Mouse (Mus musculus): ENCODE results near the gene Ddx6. TPM values are rescaled to one million over a fixed set of nuclear protein-coding genes. Genes with fewer than 3 reads are reported as not detected.
A peak's percentile ranks its signal among the peaks of the same experiment; 100 is the strongest.
"Not testable (repeated sequence)": the region's sequence is repeated elsewhere in the genome, so short reads cannot be mapped to it uniquely, and the experiment has no call there.

The Ddx6 gene
- polyA plus RNA-seq, 1 experiment, result 48.4 TPM

DNA sequence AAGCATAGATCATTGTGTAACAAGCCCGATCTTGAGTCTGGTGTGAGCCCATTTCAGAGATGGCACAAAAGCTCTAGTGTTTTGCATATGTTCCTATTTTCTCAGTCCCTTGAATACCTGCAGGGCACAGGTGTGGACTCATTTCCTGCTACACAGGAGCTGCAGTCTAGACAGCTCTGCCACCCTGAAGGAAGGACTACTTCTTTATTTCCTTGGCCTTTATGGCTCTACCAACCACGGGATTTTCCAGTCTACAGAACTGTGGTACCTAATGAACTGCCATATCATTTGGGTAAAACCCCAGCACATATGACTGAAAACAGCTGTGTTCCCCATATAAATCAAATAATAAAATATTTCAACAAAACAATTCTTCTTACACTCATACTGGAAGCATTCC is 29.6 kb upstream of the Ddx6 start:
- 82% methylated on average over 2 of the region's 2 CpGs for WGBS

DNA sequence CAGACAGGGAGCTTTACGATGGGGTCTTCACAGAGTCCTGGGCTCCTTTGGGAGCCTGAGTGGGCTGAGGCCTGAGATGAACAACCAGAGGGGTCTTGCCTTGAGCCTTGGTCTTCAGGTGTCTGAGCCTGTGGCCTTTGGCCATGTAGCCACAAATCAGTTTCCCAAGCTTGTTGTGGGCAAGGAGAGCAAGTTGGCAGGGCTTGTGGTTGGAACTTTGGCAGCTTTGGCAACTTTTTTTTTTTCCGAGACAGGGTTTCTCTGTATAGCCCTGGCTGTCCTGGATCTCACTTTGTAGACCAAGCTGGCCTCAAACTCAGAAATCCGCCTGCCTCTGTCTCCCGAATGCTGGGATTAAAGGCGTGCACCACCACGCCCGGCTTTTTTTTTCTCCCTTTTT is 28.6 kb upstream of the Ddx6 start:
- not testable (repeated sequence) for H3K4me3 ChIP-seq (replicated peaks; ENCODE audit: control insufficient read depth, low read depth, low read length); H3K4me1 ChIP-seq (ENCODE audit: control insufficient read depth, insufficient read depth, low read length); H3K27ac ChIP-seq (ENCODE audit: control insufficient read depth, insufficient read depth, low read depth, low read length, poor library complexity)
- WGBS, result 68% methylated on average over 7 of the region's 7 CpGs

More for the DNA sequence above, 29.6 kb upstream of the Ddx6 start:
- Histone ChIP-seq H3K4me1 (ENCODE audit: control insufficient read depth, insufficient read depth, low read length) (no peaks in the 10 kb centered on the region; the same call in 1 of the 2 replicates), H3K27ac (ENCODE audit: control insufficient read depth, insufficient read depth, low read depth, low read length, poor library complexity) (no peak overlapping the region), H3K4me3 (replicated peaks; ENCODE audit: control insufficient read depth, low read depth, low read length) (no peak overlapping the region)
- TF ChIP-seq CTCF (IDR thresholded peaks at IDR 0.05; ENCODE audit: control insufficient read depth, insufficient read depth, low read length), result no peak
- TF ChIP-seq POLR2A (IDR thresholded peaks at IDR 0.05; ENCODE audit: borderline replicate concordance, control insufficient read depth, low read depth, low read length), result no peak

DNA sequence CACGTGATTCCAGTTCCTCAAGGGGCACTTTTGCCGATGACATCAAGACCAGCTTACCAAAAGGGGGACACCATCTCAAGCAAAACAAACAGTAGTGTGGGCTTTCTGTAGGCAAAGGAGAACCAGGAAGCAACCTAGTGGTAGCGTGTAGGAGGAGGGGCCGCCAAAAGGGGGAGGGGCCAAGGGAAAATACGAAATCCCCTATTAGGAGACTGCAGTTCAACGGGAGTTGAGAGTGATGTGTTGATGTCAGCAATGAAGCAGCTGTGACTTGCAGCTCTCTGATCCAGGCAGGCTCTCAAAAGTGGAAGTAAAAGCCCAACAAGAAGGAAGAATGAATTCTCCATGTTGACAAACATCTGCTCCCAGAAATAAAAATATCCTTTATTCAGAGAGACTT is 25.3 kb upstream of the Ddx6 start:
- Histone ChIP-seq H3K4me3 (replicated peaks; ENCODE audit: control insufficient read depth, low read depth, low read length) (peak overlapping the region; percentile 19), H3K4me1 (ENCODE audit: control insufficient read depth, insufficient read depth, low read length) (peaks cover 6% of the 10 kb centered on the region; the same call in 1 of the 2 replicates), H3K27ac (ENCODE audit: control insufficient read depth, insufficient read depth, low read depth, low read length, poor library complexity) (peak overlapping the region; percentile 17; the same call in 1 of the 2 replicates)
- whole genome bisulfite sequencing, result 1% methylated on average over 6 of the region's 6 CpGs
- no peak for TF ChIP-seq CTCF (IDR thresholded peaks at IDR 0.05; ENCODE audit: control insufficient read depth, insufficient read depth, low read length)
- TF ChIP-seq POLR2A (IDR thresholded peaks at IDR 0.05; ENCODE audit: borderline replicate concordance, control insufficient read depth, low read depth, low read length), result no peak

DNA sequence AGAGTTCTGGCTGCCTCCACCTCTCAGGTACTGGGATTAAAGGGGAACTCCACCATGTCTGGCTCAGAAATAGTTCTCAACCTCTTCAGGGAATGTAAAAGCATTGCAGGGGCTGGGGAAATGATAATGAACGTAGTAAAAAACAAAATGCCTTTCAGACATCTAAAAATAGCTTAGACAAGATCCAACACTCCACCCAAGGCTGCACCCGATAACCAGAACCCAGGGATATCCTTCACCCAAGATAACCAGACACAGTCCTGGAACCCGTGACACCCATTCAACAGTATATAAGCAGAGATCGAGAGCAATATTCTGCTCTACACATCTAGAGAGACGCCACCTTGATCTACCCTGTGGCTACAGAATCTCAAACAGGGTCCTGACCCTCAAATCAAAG is 24.6 kb upstream of the Ddx6 start:
- Histone ChIP-seq H3K4me3 (replicated peaks; ENCODE audit: control insufficient read depth, low read depth, low read length) (no peak overlapping the region), H3K27ac (ENCODE audit: control insufficient read depth, insufficient read depth, low read depth, low read length, poor library complexity) (peak overlapping the region; percentile 45; the same call in 1 of the 2 replicates), H3K4me1 (ENCODE audit: control insufficient read depth, insufficient read depth, low read length) (peaks cover 6% of the 10 kb centered on the region; the same call in 1 of the 2 replicates)
- 44% methylated on average over 5 of the region's 5 CpGs for WGBS
- TF ChIP-seq POLR2A (IDR thresholded peaks at IDR 0.05; ENCODE audit: borderline replicate concordance, control insufficient read depth, low read depth, low read length) (no peak), CTCF (IDR thresholded peaks at IDR 0.05; ENCODE audit: control insufficient read depth, insufficient read depth, low read length) (no peak)

DNA sequence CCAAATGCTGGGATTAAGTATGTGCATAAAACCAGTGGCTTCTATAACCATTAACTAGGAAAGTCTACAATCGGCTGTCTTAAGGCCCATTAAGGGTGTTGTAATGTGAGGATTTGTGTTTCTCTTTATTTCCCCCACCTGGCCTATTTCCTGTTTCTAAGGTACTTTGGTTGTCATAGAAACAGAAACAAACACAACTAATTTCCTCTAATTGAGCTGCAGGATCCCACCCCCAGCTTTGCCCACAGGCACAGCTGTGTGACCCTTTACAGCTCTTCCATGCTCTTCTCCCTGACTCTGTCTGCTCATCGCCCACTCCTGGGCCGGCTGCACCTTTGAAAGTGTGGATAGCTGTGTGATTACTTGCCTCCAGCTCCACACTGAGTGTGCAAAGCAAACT is 23.3 kb upstream of the Ddx6 start:
- WGBS, result 51% methylated on average over 3 of the region's 3 CpGs
- TF ChIP-seq CTCF (IDR thresholded peaks at IDR 0.05; ENCODE audit: control insufficient read depth, insufficient read depth, low read length) (no peak), POLR2A (IDR thresholded peaks at IDR 0.05; ENCODE audit: borderline replicate concordance, control insufficient read depth, low read depth, low read length) (no peak)
- peaks cover 6% of the 10 kb centered on the region; the same call in 1 of the 2 replicates for H3K4me1 ChIP-seq (ENCODE audit: control insufficient read depth, insufficient read depth, low read length)
- H3K27ac ChIP-seq (ENCODE audit: control insufficient read depth, insufficient read depth, low read depth, low read length, poor library complexity), result peak overlapping the region; percentile 89
- H3K4me3 ChIP-seq (replicated peaks; ENCODE audit: control insufficient read depth, low read depth, low read length), result no peak overlapping the region

DNA sequence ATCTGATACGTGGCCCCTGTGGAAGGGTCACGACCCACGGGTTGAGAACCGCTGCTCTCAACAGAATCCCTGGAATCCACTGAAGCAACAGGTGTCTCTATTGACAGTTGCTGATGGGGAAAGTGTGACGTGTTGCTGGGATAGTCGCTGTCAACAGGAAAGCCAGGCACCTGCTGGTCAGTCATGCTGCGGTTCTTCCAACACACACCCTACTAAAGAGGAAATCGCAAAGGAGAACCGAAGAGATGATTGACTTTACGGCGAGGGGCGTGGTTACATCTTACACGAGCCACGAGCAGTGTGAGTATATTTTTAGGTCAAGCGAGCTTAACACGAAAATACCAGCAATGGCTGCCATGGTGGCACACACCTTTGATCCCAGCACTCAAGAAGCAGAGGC is 22.3 kb upstream of the Ddx6 start:
- peaks cover 6% of the 10 kb centered on the region for H3K4me1 ChIP-seq (ENCODE audit: control insufficient read depth, insufficient read depth, low read length)
- no peak overlapping the region for H3K4me3 ChIP-seq (replicated peaks; ENCODE audit: control insufficient read depth, low read depth, low read length)
- H3K27ac ChIP-seq (ENCODE audit: control insufficient read depth, insufficient read depth, low read depth, low read length, poor library complexity), result peak overlapping the region; percentile 53
- 23% methylated on average over 16 of the region's 16 CpGs for WGBS
- TF ChIP-seq CTCF (IDR thresholded peaks at IDR 0.05; ENCODE audit: control insufficient read depth, insufficient read depth, low read length), result no peak
- TF ChIP-seq POLR2A (IDR thresholded peaks at IDR 0.05; ENCODE audit: borderline replicate concordance, control insufficient read depth, low read depth, low read length), result no peak

DNA sequence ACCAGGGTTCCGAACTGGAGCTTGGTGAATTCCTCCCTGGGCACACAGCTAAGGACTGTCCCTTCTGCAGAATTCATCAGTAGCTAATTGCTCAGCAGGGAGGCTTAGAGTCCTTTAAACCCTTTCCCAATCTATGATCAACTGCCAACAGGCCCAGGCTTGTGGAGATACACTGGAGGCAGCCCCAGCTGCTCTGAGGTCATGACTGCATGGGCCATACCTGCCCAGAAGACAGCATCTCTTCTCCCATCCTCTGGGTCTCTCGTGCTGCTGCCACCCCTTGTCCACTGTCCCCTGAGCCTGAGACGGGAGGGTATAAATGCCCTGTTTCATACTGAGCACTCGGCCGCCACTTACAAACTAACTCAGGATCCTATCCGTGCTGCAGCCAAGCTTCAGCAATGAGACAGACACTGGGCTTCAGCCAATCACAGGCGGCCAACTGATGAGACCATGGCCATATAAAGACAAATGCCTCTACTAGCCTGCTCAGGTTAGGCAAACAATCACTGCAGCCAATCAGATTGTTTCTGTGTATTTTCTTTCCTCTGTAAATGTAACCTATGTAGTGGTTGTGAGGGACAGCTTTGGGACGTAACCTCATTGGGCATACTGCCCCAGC is 17.9 kb upstream of the Ddx6 start:
- H3K4me1 ChIP-seq (ENCODE audit: control insufficient read depth, insufficient read depth, low read length), result peaks cover 4% of the 10 kb centered on the region
- TF ChIP-seq CTCF (IDR thresholded peaks at IDR 0.05; ENCODE audit: control insufficient read depth, insufficient read depth, low read length) (no peak), POLR2A (IDR thresholded peaks at IDR 0.05; ENCODE audit: borderline replicate concordance, control insufficient read depth, low read depth, low read length) (no peak)
- no peak overlapping the region for H3K27ac ChIP-seq (ENCODE audit: control insufficient read depth, insufficient read depth, low read depth, low read length, poor library complexity)
- WGBS, result 84% methylated on average over 8 of the region's 8 CpGs
- no peak overlapping the region for H3K4me3 ChIP-seq (replicated peaks; ENCODE audit: control insufficient read depth, low read depth, low read length)

DNA sequence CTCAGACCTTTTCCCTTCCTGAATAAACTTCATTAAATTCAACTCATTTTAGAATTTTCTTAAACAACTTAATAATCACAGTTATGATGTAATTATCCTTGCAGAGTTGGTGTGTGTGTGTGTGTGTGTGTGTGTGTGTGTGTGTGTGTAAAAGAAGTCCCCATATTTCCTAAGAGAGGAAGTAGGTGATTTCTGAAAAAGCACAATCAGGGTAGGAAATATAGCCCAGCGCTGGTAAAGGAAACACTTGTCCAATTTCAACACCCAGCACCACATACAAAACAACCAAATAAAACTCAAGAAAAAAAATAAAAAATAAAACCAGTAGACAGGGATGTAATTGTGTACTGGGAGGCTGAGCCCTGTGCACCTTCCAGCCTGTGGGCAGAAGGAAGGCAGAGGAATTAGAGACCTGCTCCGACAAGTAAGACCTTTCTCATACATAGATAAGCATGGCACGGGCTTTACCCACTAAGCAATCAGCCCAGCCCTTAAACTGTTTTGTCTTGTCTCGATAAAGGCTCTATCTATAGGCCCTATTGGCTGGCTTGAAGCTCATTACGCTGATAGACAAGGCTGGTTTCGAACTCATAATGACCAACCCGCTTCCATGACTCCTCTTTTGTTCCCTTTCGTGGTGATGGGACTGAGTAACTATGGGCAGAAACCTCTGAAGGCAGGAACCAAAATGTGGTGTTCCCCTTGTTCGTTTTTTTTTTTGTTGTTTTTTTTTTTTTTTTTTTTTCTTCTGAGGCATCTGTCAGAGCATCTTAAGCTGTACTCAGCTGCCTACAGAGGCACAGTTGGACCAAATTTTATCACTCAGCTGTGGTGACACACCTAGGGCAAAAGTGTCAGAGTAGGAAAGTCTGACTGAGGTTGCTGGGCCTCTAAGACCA is 17.2 kb upstream of the Ddx6 start:
- 52% methylated on average over 9 of the region's 9 CpGs for WGBS
- H3K4me3 ChIP-seq (replicated peaks; ENCODE audit: control insufficient read depth, low read depth, low read length), result no peak overlapping the region
- peaks cover 4% of the 10 kb centered on the region for H3K4me1 ChIP-seq (ENCODE audit: control insufficient read depth, insufficient read depth, low read length)
- TF ChIP-seq POLR2A (IDR thresholded peaks at IDR 0.05; ENCODE audit: borderline replicate concordance, control insufficient read depth, low read depth, low read length) (no peak), CTCF (IDR thresholded peaks at IDR 0.05; ENCODE audit: control insufficient read depth, insufficient read depth, low read length) (no peak)
- H3K27ac ChIP-seq (ENCODE audit: control insufficient read depth, insufficient read depth, low read depth, low read length, poor library complexity), result no peak overlapping the region
